Mouse (Mus musculus): ENCODE data around the gene Rtl1.

- no peak for TF ChIP-seq CTCF (IDR thresholded peaks at IDR 0.05; ENCODE audit: extremely low read depth, insufficient read depth, insufficient read length, insufficient replicate concordance)
- no peak for TF ChIP-seq POLR2A (IDR thresholded peaks at IDR 0.05; ENCODE audit: low read depth, low read length)
Observed at GRCm38 (mm10) chr12:109572259-109572658, 27.9 kb downstream of the Rtl1 start.

All from spleen, adult 2 months (tissue).